Mouse (Mus musculus): Measurements from ENCODE around the gene Cilp2.

Gene Cilp2

GRCm38 (mm10) chr8:69874155-69874554 is 13.3 kb downstream of the Cilp2 start:
- no peak for DNase-seq (ENCODE audit: low read depth, low spot score)

- DNase-seq (ENCODE audit: low read depth, low spot score), result no peak
These were observed 16.6 kb downstream of the Cilp2 start for GRCm38 (mm10) chr8:69870907-69871306.

- no peak for DNase-seq (ENCODE audit: low read depth, low spot score)
These were observed 17.3 kb downstream of the Cilp2 start for GRCm38 (mm10) chr8:69870003-69870765.

GRCm38 (mm10) chr8:69867696-69868326 is 19.7 kb downstream of the Cilp2 start:
- DNase-seq (ENCODE audit: low read depth, low spot score), result no peak

- no peak for DNase-seq (ENCODE audit: low read depth, low spot score)
These were observed 23.3 kb downstream of the Cilp2 start for GRCm38 (mm10) chr8:69864180-69864579.

- DNase-seq (ENCODE audit: low read depth, low spot score), result no peak
These were observed 24.0 kb downstream of the Cilp2 start for GRCm38 (mm10) chr8:69863387-69864020.

GRCm38 (mm10) chr8:69861251-69861650 is 26.2 kb downstream of the Cilp2 start:
- DNase-seq (ENCODE audit: low read depth, low spot score), result no peak

GRCm38 (mm10) chr8:69860807-69861206 is 26.7 kb downstream of the Cilp2 start:
- no peak for DNase-seq (ENCODE audit: low read depth, low spot score)

- no peak for DNase-seq (ENCODE audit: low read depth, low spot score)
These were observed 33.6 kb downstream of the Cilp2 start for GRCm38 (mm10) chr8:69853869-69854268.

GRCm38 (mm10) chr8:69850926-69851506 is 36.5 kb downstream of the Cilp2 start:
- DNase-seq (ENCODE audit: low read depth, low spot score), result no peak

- DNase-seq (ENCODE audit: low read depth, low spot score), result no peak
These were observed 37.6 kb downstream of the Cilp2 start for GRCm38 (mm10) chr8:69849899-69850298.

- DNase-seq (ENCODE audit: low read depth, low spot score), result no peak
These were observed 38.5 kb downstream of the Cilp2 start for GRCm38 (mm10) chr8:69848951-69849350.

GRCm38 (mm10) chr8:69847167-69848065 is 40.1 kb downstream of the Cilp2 start:
- no peak for DNase-seq (ENCODE audit: low read depth, low spot score)

GRCm38 (mm10) chr8:69837057-69837682 is 50.3 kb downstream of the Cilp2 start:
- DNase-seq (ENCODE audit: low read depth, low spot score), result no peak

GRCm38 (mm10) chr8:69832298-69832853 is 55.1 kb downstream of the Cilp2 start, which contains the start of gene Pbx4:
Gene Pbx4 (plus strand): TSS chr8:69832491.
- peak; percentile 97 for DNase-seq (ENCODE audit: low read depth, low spot score)
